Mouse (Mus musculus) midbrain, postnatal 0 days (tissue): ENCODE results near the gene Dop1b. TPM values are rescaled to one million over a fixed set of nuclear protein-coding genes. Genes with fewer than 3 reads are reported as not detected.

Experiments
- ATAC-seq: fragments of 200-750 bp; cut with Nextera tagmentation; 2 replicates; pipeline ENCODE4 v1.8.0; 2017; ENCODE audit warnings: moderate number of reproducible peaks, mild to moderate bottlenecking, moderate TSS enrichment, moderate library complexity; ENCODE audit not compliant: low FRiP score
- DNase-seq: peaks from one replicate; pipeline ENCODE4 v3.0.0-alpha.2; 2015; ENCODE audit warnings: low spot score
- H3K27ac ChIP-seq: fragments of 300-500 bp; sonication (generic); 2 replicates; pipeline ENCODE4 v1.5.1; 2014; ENCODE audit warnings: low read depth, mild to moderate bottlenecking, low read length, mixed read lengths
- H3K27me3 ChIP-seq: fragments of 300-500 bp; sonication (generic); 2 replicates; pipeline ENCODE4 v1.6.1; 2014; ENCODE audit warnings: low read length, control low read depth, mixed read lengths; ENCODE audit not compliant: insufficient read depth
- H3K36me3 ChIP-seq: fragments of 300-500 bp; sonication (generic); 2 replicates; pipeline ENCODE4 v1.6.1; 2014; ENCODE audit warnings: low read length, control low read depth, mixed read lengths; ENCODE audit not compliant: insufficient read depth
- H3K4me1 ChIP-seq: fragments of 300-500 bp; sonication (generic); 2 replicates; pipeline ENCODE4 v1.6.1; 2014; ENCODE audit warnings: mild to moderate bottlenecking, control low read depth, antibody characterized with exemption, low read length, mixed read lengths; ENCODE audit not compliant: insufficient read depth
- H3K4me2 ChIP-seq: fragments of 300-500 bp; sonication (generic); 2 replicates; pipeline ENCODE4 v1.6.1; 2014; ENCODE audit warnings: low read depth, mild to moderate bottlenecking, low read length, mixed read lengths; ENCODE audit not compliant: poor library complexity, severe bottlenecking
- H3K4me3 ChIP-seq: fragments of 300-500 bp; sonication (generic); 2 replicates; pipeline ENCODE4 v1.5.1; 2014; ENCODE audit warnings: low read depth, mild to moderate bottlenecking, low read length, moderate library complexity
- H3K9ac ChIP-seq: fragments of 300-500 bp; sonication (generic); replicated peaks from 2 replicates; pipeline ENCODE4 v1.6.1; 2014; ENCODE audit warnings: mild to moderate bottlenecking, low read length, moderate library complexity, mixed read lengths; ENCODE audit not compliant: poor library complexity, severe bottlenecking
- H3K9me3 ChIP-seq: fragments of 300-500 bp; sonication (generic); 2 replicates; pipeline ENCODE4 v1.6.1; 2016; ENCODE audit warnings: low read length, control low read depth
- CTCF ChIP-seq: IDR thresholded peaks from 2 replicates; pipeline ENCODE4 v1.5.1; 2016; ENCODE audit warnings: antibody characterized with exemption, mild to moderate bottlenecking
- WGBS: fragments of 180-500 bp; shearing (Covaris S2); extraction: QIAGEN DNeasy Blood & Tissue Kit; methylation state at CpG from one replicate; pipeline ENCODE4 v1.1.7; 2014; 5-methylcytosine and 5-hydroxymethylcytosine counted together
- polyA plus RNA-seq: library from polyadenylated mRNA; unstranded; fragments of >200 nt; fragmentation: Nextera tagmentation; extraction: Ambion mirVana; gene quantifications from 2 replicates; pipeline ENCODE4 v1.2.1, GENCODE M21; 2015
- total RNA-seq: library from RNA; depleted of rRNA; stranded (reverse); fragments of >200 nt; gene quantifications from 2 replicates; pipeline ENCODE4 v1.2.3, GENCODE M21; 2014

Gene Dop1b
- total and polyA plus RNA-seq, 2 experiments from 2014 or later, result 27.8 to 102 TPM

DNA sequence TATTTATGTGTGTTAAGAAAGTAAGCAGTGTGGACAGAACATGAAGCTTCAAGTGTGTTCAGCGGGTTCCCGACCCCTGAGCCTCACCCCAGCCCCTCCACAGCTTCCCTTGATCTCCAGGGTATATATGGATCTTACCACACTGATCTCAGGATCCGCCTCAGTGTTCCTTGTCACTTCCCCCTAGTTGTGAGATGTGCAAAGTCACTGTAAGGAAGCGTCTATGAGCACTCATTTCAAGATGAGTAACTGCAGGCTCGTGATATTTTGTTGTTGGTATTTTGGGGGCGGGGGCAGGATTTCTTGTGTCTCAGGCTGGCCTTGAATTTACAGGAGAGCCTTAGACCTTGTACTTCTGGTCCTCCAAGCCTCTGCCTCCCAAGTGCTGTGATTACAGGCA, 38.8 kb downstream of the Dop1b start:
- H3K9me3 ChIP-seq, result no peaks in the 10 kb centered on the region
- H3K4me2 ChIP-seq, result no peak overlapping the region
- peaks cover 54% of the 10 kb centered on the region for H3K36me3 ChIP-seq
- H3K27ac ChIP-seq, result no peak overlapping the region
- H3K27me3 ChIP-seq, result no peaks in the 10 kb centered on the region
- WGBS, result 85% methylated on average over 6 of the region's 6 CpGs
- no peaks in the 10 kb centered on the region for H3K4me1 ChIP-seq
- DNase-seq (no peak), ATAC-seq (no peak)
- no peak overlapping the region for H3K9ac ChIP-seq
- TF ChIP-seq CTCF, result no peak
- no peak overlapping the region for H3K4me3 ChIP-seq

DNA sequence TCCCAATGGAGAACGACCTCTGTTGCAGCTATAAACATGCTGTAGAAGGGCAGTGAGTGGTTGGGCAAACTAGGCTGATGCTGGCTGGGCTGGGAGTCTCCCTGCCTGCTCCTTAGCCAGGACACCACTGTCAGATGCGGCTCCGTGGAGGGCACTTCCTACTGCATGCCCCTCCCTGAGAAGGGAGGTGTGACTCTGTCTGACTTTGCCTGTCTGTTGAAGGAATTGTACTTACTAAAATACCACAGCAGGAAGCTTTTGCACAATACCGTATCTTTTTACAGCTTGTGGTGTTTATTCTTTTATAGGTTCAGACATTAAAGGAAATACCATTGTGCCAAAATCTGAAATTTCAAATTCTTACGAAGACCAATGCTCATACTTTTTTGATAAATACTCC, 40.1 kb downstream of the Dop1b start:
- Histone ChIP-seq H3K36me3 (peaks cover 61% of the 10 kb centered on the region), H3K9ac (no peak overlapping the region), H3K9me3 (no peaks in the 10 kb centered on the region), H3K4me2 (no peak overlapping the region), H3K27ac (no peak overlapping the region), H3K4me3 (no peak overlapping the region), H3K27me3 (no peaks in the 10 kb centered on the region), H3K4me1 (no peaks in the 10 kb centered on the region)
- 67% methylated on average over 5 of the region's 5 CpGs for WGBS
- TF ChIP-seq CTCF, result no peak
- DNase-seq, result no peak
- no peak for ATAC-seq

DNA sequence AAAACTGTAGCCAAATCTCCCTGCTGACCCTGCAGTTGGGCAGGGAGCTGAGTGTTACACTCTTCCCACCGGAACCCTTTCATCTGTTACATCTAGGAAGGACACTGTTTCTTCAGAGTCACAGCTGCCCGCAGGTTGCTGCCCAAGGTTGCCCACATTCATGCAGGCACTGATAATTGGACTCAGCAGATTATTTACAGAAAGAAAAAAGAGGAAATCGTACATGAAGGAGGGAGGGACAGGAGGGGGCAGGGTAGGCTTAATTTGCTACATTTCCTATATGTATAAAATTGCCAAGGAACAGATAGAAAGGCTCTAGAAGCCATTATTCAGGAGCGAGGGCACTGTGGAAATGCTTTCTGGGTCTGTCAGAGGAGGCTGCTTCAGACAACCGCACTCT, 44.9 kb downstream of the Dop1b start:
- Histone ChIP-seq H3K27me3 (no peaks in the 10 kb centered on the region), H3K4me2 (no peak overlapping the region), H3K9ac (no peak overlapping the region), H3K36me3 (peaks cover 84% of the 10 kb centered on the region), H3K9me3 (no peaks in the 10 kb centered on the region), H3K27ac (no peak overlapping the region), H3K4me1 (no peaks in the 10 kb centered on the region), H3K4me3 (no peak overlapping the region)
- DNase-seq, result no peak
- no peak for ATAC-seq
- no peak for TF ChIP-seq CTCF
- 89% methylated on average over 5 of the region's 5 CpGs for WGBS

DNA sequence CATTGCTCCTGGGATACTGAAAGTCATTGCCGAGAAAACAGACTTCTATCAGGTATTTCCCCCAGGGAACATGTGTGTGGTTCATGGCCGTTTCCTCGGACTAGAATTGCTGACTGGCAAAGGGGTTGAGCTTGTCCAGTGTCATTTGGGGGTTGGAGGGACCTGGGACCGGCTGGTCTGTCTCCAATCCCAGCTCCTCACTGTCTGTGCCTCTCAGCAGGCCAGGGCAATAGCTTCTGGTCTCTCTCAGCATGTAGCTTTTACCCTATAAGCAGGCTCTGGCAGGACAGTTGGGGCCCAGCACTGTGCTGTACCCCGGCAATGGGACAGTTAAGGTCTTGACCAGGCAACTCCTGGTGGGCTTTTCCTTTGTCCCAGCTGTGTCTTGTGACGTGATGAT, 51.7 kb downstream of the Dop1b start:
- H3K9ac ChIP-seq, result no peak overlapping the region
- no peak for DNase-seq
- no peak overlapping the region for H3K4me3 ChIP-seq
- no peak for TF ChIP-seq CTCF
- WGBS, result 74% methylated on average over 6 of the region's 6 CpGs
- H3K27me3 ChIP-seq, result no peaks in the 10 kb centered on the region
- ATAC-seq, result no peak
- H3K4me2 ChIP-seq, result no peak overlapping the region
- H3K4me1 ChIP-seq, result no peaks in the 10 kb centered on the region
- no peaks in the 10 kb centered on the region for H3K9me3 ChIP-seq
- no peak overlapping the region for H3K27ac ChIP-seq
- peaks cover 82% of the 10 kb centered on the region for H3K36me3 ChIP-seq

DNA sequence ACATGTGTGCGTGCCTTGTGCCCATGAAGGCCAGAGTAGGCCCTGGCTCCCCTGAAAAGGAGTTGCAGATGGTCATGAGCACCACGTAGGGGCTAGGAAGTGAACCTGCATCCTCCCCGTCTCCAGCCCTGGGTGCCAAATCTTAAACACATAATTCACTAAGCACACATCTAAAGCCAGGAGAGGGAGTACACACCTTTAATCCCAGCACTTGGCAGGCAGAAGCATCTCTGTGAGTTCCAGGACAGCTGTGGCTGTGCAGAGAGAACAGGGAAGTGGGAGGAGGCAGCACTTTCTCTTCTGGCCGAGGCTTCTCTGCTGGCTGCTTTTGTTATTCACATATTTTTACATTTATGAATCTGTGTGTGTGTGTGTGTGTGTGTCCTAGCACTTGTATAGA, 52.9 kb downstream of the Dop1b start:
- WGBS, result 69% methylated on average over 4 of the region's 4 CpGs
- no peak for DNase-seq
- H3K4me3 ChIP-seq, result no peak overlapping the region
- H3K27me3 ChIP-seq, result no peaks in the 10 kb centered on the region
- no peak for TF ChIP-seq CTCF
- H3K9ac ChIP-seq, result no peak overlapping the region
- H3K9me3 ChIP-seq, result no peaks in the 10 kb centered on the region
- no peak overlapping the region for H3K27ac ChIP-seq
- peaks cover 84% of the 10 kb centered on the region for H3K36me3 ChIP-seq
- no peak overlapping the region for H3K4me2 ChIP-seq
- H3K4me1 ChIP-seq, result no peaks in the 10 kb centered on the region
- no peak for ATAC-seq

DNA sequence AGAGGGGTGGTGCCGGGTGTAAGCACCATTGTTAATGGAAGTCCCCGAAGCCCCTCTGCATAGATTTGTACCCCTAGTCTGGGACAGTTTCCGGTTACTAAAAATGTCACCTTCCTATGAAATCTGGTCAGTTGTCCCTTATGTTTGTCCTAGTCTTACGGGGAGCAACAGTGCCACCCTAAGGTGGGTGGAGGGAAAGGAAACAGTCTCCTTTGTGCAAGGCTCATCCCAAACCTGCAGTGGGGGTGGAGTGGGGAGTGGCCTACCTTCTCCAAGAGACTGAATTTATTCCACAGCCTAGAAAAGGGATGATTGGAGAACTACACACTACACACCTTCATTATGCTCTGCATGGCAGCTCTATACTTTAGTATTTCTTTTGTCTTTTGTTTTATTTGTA, 55.3 kb downstream of the Dop1b start:
- Histone ChIP-seq H3K4me1 (no peaks in the 10 kb centered on the region), H3K36me3 (peaks cover 80% of the 10 kb centered on the region), H3K4me3 (no peak overlapping the region), H3K9me3 (no peaks in the 10 kb centered on the region), H3K9ac (no peak overlapping the region), H3K27ac (no peak overlapping the region), H3K4me2 (no peak overlapping the region), H3K27me3 (no peaks in the 10 kb centered on the region)
- ATAC-seq (peak; percentile 64; the same call in 1 of the 2 replicates), DNase-seq (peak; percentile 49)
- TF ChIP-seq CTCF, result peak; percentile 70
- WGBS, result 65% methylated on average over 4 of the region's 4 CpGs
